Mouse (Mus musculus) mature B cell (primary cell): ENCODE results near the gene Pitpnm1.

Source experiments
- in situ Hi-C: fragments of 300-500 bp; cut with MboI; formaldehyde crosslinking; loops from 2 replicates; pipeline ENCODE4 v1.14.3; 2019

The Pitpnm1 gene

GRCm38 (mm10) chr19:4068717-4069410 is 30.9 kb upstream of the Pitpnm1 start:
- in situ Hi-C loops = no loop called here

GRCm38 (mm10) chr19:4070311-4070710 is 29.5 kb upstream of the Pitpnm1 start:
- in situ Hi-C loops = no loop called here

GRCm38 (mm10) chr19:4070756-4071155 is 29.0 kb upstream of the Pitpnm1 start:
- in situ Hi-C loops = no loop called here

GRCm38 (mm10) chr19:4071406-4071805 is 28.4 kb upstream of the Pitpnm1 start:
- in situ Hi-C loops = no loop called here

- in situ Hi-C loops = no loop called here
These were observed 26.9 kb upstream of the Pitpnm1 start for GRCm38 (mm10) chr19:4072706-4073424.

GRCm38 (mm10) chr19:4075531-4075930 is 24.3 kb upstream of the Pitpnm1 start:
- in situ Hi-C loops = no loop called here

- in situ Hi-C loops = no loop called here
These were observed 20.2 kb upstream of the Pitpnm1 start for GRCm38 (mm10) chr19:4079594-4079993.

GRCm38 (mm10) chr19:4080511-4081009 is 19.2 kb upstream of the Pitpnm1 start:
- in situ Hi-C loops = no loop called here

- in situ Hi-C loops = no loop called here
These were observed 18.4 kb upstream of the Pitpnm1 start, which contains the start of gene Cabp2 for GRCm38 (mm10) chr19:4081394-4081793. TSS of gene Cabp2 (plus strand) at chr19:4081578.

GRCm38 (mm10) chr19:4082219-4082965 is 17.4 kb upstream of the Pitpnm1 start:
- in situ Hi-C loops = no loop called here

GRCm38 (mm10) chr19:4083316-4083715 is 16.5 kb upstream of the Pitpnm1 start:
- in situ Hi-C loops = no loop called here

GRCm38 (mm10) chr19:4083826-4084225 is 16.0 kb upstream of the Pitpnm1 start:
- in situ Hi-C loops = no loop called here

GRCm38 (mm10) chr19:4084984-4085383 is 14.8 kb upstream of the Pitpnm1 start:
- in situ Hi-C loops = no loop called here

- in situ Hi-C loops = no loop called here
These were observed 13.6 kb upstream of the Pitpnm1 start for GRCm38 (mm10) chr19:4086156-4086555.

GRCm38 (mm10) chr19:4087090-4087489 is 12.7 kb upstream of the Pitpnm1 start:
- in situ Hi-C loops = no loop called here

- in situ Hi-C loops = no loop called here
These were observed 11.7 kb upstream of the Pitpnm1 start for GRCm38 (mm10) chr19:4088146-4088545.

GRCm38 (mm10) chr19:4089128-4089527 is 10.7 kb upstream of the Pitpnm1 start:
- in situ Hi-C loops = no loop called here

GRCm38 (mm10) chr19:4090446-4090845 is 9.4 kb upstream of the Pitpnm1 start:
- in situ Hi-C loops = no loop called here

- in situ Hi-C loops = no loop called here
These were observed 8.4 kb upstream of the Pitpnm1 start for GRCm38 (mm10) chr19:4091383-4091782.

GRCm38 (mm10) chr19:4092750-4093149 is 7.0 kb upstream of the Pitpnm1 start:
- in situ Hi-C loops = no loop called here

GRCm38 (mm10) chr19:4093772-4094171 is 6.0 kb upstream of the Pitpnm1 start:
- in situ Hi-C loops = no loop called here

- in situ Hi-C loops = no loop called here
These were observed 5.5 kb upstream of the Pitpnm1 start for GRCm38 (mm10) chr19:4094348-4094747.
